Mouse (Mus musculus): ENCODE measurements at regions not wholly inside any gene's neighbourhood (a gene's known extent, or its start where the extent isn't known, plus 50 kb on each side); places are given as distances from the start of the nearest gene placed in this dataset.

DNA sequence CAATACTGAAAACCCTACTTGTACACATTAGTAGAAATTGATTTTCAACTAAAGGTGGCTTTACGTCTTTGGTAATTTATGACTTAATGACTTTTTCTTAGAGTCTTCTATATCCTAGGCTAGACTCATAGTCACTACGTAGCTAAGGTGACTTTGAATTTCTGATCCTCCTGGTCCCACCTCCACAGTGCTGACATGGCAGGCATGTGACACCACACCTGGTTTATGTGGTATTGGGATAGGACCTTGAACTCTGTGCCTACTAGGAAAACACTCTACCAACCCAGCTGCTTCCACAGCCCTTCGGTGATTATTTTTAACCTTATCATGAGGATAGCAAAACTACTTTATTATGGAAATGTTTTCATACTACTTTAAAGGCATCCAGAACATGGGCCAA is 51.5 kb upstream of the D7Ertd443e start:
- ATAC-seq (replicated peaks in 1 of 2; ENCODE audit: insufficient read depth in 1 of 2, low FRiP score in 2 of 2, low TSS enrichment in 1 of 2, low read depth in 1 of 2, poor library complexity in 2 of 2, severe bottlenecking in 2 of 2) = no peak

DNA sequence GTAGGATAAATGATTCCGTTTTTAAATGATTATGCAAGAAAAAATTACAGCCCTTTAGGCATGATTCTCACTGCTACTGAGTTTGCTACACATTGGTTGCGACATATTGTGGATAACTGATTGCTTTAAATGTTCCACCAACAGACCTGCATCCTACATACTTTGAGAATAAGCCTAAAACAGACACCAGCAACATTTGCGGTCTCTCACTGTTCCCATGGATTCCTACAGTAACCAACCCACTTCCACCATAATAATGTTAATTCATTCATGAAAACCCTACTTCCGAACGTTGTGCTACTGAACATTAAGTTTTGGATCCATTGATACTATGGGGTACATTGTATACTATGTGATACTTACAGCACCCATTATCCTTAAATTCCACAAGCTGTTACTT is 53.8 kb upstream of the D7Ertd443e start:
- no peak for ATAC-seq (replicated peaks in 1 of 2; ENCODE audit: insufficient read depth in 1 of 2, low FRiP score in 2 of 2, low TSS enrichment in 1 of 2, low read depth in 1 of 2, poor library complexity in 2 of 2, severe bottlenecking in 2 of 2)

DNA sequence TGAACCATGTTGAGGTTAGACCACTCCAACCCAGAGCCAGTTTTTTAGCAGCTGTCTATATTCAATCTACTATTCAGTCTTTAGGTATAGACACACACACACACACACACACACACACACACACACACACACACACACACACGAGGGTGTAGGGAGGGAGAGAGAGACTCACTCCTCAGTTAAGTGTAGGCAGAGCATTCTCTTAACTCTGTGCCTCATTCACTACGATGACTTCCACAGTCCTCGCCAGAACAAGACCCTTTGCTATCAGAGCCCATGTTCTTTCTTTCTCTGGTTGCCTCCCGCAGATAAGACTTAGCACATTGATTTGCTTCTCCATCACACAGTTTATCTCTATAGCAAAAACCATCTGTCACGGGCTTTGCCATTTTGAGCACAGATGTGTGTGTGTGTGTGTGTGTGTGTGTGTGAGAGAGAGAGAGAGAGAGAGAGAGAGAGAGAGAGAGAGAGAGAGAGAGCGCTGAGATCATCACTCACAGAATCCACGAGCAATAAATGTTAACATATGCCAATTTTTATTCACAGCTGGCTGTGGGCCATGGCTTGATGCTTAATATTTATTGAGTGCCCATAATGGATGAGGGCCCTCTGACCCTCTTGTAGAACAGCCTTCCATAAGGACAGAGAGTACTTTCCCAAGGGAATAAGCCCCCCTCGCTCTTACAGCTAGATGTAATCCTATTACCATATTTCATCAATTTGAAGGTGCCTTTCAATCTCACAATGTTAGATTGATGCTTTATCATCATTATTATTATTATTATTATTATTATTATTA is 59.7 kb upstream of the D7Ertd443e start:
- ATAC-seq (replicated peaks in 1 of 2; ENCODE audit: insufficient read depth in 1 of 2, low FRiP score in 2 of 2, low TSS enrichment in 1 of 2, low read depth in 1 of 2, poor library complexity in 2 of 2, severe bottlenecking in 2 of 2) = no peak

DNA sequence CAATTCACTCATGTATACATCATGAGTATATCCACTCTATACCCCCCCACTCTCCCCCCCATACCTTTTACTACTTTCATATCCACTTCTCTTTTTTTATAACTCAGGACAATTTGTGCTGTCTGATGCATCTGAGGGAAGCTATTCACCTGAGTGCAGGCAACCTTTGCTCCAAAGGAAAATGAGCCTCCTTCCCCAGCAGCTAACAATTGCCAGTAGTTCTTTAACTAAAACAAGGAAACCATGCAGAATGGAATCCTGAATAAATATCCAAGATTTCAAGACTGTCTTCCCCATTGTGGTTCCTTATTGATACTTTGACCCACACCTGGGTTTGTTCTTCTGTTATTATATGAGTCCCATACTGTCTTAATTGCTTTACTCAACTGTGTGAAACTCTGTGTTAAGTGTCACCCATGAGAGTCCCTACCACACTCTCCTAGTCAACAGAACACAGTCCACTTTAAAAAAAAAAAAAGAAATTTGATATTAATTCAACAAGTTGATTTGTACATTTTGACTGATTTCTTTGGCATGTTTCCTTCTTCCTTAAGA is 62.3 kb upstream of the D7Ertd443e start:
- ATAC-seq (replicated peaks in 1 of 2; ENCODE audit: insufficient read depth in 1 of 2, low FRiP score in 2 of 2, low TSS enrichment in 1 of 2, low read depth in 1 of 2, poor library complexity in 2 of 2, severe bottlenecking in 2 of 2) = no peak

DNA sequence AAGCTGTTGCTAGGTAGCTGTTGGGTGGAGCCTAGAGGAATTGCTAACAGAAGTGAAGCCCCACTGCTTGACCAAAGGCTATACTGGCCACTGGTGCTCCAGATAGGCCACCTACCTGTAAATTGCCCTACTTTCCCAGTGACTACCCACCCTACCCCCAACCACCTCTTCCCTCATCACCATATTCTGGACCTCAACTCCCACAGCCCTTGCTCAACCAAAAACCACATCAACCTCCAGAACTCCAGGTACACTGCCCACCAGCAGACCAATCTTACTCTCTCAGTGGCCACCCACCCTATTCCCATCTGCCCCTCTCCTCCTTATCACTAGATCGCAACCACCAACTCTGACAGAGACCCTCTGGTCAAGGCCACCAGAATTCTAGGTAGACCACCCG is 63.4 kb upstream of the D7Ertd443e start:
- ATAC-seq (replicated peaks in 1 of 2; ENCODE audit: insufficient read depth in 1 of 2, low FRiP score in 2 of 2, low TSS enrichment in 1 of 2, low read depth in 1 of 2, poor library complexity in 2 of 2, severe bottlenecking in 2 of 2) = no peak

DNA sequence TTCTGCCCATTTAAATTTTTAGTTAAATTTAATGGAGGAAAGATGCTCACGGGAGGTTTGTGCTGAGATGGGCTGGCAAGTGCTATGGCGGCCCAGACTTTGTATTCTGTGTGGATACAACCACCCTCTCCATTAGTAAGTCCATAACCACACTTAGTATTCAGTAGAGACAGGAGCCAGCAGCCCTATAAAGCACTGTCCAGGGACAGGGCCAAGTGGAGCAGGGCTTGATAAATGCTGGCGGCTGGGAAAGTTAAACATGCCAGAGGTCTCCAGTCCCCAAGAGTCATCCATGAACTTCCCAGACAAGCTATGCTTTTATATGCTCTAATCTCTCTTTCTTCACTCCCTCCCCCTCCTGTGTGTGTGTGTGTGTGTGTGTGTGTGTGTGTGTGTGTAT is 77.2 kb upstream of the D7Ertd443e start:
- no peak for ATAC-seq (replicated peaks in 1 of 2; ENCODE audit: insufficient read depth in 1 of 2, low FRiP score in 2 of 2, low TSS enrichment in 1 of 2, low read depth in 1 of 2, poor library complexity in 2 of 2, severe bottlenecking in 2 of 2)

DNA sequence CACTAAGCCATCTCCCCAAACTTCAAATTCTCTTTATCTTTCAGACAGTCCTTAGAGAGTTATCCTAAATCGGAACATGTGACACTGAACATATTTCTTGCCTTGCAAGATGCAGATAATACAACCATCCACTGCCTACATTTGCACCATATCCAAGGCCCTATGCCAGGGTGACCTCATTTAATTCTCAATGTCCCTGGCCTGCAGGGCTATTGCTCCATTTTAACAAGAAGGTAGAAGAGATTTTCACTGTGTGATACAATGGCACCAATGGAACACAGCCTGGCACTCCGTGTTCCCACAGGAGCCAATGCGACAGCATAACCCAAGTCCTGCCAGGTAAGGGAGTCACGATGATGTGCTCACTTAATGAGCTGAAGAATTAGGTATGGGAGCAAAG is 77.9 kb upstream of the D7Ertd443e start:
- no peak for ATAC-seq (replicated peaks in 1 of 2; ENCODE audit: insufficient read depth in 1 of 2, low FRiP score in 2 of 2, low TSS enrichment in 1 of 2, low read depth in 1 of 2, poor library complexity in 2 of 2, severe bottlenecking in 2 of 2)

DNA sequence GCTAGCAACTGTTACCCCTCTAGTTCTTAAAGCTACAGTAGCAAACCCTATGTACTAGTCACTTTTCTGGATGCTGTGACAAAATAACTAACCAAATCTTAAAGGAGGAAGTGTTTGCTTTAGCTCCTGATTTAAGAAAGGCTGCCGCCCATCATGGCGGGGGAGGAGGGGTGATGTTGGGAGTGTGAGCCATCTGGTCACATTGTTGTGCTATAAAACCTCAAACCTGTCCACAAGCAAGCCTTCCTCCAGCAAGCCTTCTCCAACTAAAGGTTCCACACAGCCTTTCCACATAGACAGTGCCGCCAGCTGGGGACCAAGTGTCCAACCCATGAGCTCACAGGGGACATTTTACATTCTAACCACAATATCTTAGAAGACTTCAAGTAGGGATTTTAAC is 81.8 kb upstream of the D7Ertd443e start:
- ATAC-seq (replicated peaks in 1 of 2; ENCODE audit: insufficient read depth in 1 of 2, low FRiP score in 2 of 2, low TSS enrichment in 1 of 2, low read depth in 1 of 2, poor library complexity in 2 of 2, severe bottlenecking in 2 of 2) = no peak

DNA sequence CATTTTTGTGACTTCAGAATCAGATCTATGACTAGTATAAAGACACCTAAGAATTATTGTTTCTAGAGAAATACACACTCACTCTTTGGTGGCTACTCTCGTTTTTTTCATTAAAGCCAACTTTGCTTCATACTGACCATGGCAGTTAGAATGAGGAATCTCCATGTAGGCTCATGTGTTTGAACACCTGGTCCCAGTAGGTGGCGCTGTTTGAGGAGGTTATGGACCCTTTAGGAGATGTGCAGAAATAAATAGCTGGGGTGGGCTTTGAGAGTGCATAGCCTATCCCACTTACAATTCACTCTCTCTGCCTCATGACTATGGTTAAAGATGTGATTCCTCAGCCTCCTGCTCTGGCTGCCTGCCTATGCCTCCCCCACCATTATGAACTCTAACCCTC is 85.8 kb upstream of the D7Ertd443e start:
- 0 out of 4 replicates have a peak, but pooled peaks of 1 of the 2 experiments have one; percentile 43 for ATAC-seq (replicated peaks in 1 of 2; ENCODE audit: insufficient read depth in 1 of 2, low FRiP score in 2 of 2, low TSS enrichment in 1 of 2, low read depth in 1 of 2, poor library complexity in 2 of 2, severe bottlenecking in 2 of 2)

DNA sequence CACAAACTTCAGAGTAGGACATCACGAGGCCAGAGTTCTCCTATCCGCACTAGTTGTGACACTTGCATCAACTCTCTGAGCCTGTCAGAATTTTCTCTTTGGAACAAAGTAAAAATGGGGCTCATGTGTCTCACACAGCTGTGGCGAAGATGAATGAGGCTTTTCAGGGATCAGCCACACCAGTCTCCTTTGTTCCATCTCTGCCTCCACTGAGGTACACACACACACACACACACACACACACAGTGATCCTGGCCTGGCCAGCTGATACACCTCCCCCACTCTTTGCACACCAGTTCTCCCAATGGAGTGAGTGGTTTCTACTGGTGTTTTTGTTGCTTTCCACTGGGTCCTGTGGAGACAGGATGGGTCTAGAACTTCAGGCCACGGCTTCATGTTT is 105.9 kb upstream of the D7Ertd443e start:
- no peak for ATAC-seq (replicated peaks in 1 of 2; ENCODE audit: insufficient read depth in 1 of 2, low FRiP score in 2 of 2, low TSS enrichment in 1 of 2, low read depth in 1 of 2, poor library complexity in 2 of 2, severe bottlenecking in 2 of 2)

DNA sequence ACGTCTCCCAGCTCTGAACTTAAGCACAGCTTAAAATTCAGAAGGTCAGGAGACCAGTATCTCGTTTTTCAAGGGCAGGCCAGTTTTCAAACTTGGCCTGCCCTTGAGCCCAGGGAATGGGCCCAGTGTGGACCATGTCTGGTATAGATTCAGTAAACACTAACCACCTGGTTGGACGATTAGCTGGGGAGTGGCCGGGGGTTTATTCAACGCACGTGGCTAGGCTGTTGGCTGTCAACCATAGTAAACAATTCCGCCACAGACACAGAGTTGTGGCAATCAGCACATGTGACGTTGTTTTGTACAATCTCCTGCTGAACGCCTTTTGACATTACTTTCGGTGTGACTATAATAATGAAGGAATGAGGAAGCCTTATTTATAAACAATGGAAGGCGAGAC is 111.8 kb upstream of the D7Ertd443e start:
- ATAC-seq (replicated peaks in 1 of 2; ENCODE audit: insufficient read depth in 1 of 2, low FRiP score in 2 of 2, low TSS enrichment in 1 of 2, low read depth in 1 of 2, poor library complexity in 2 of 2, severe bottlenecking in 2 of 2) = no peak

DNA sequence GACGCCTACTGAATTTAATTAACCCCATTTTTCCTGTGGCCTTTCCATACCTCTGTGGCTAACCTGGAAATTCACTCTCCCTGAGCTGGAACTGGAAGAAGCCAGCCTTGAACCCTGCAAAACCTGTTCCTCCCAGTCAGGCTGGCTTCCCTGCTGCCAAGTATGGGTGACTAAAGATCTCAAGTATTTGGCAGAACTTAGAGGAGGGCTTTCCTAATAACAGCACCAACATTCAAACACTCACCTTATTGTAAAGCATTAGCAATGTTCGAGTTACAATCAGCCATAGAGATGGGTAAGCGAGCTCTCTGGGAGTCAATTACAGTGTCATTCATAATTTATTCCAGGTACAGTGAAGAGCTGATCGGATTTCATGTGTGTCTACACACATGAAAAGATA is 112.4 kb upstream of the D7Ertd443e start:
- no peak for ATAC-seq (replicated peaks in 1 of 2; ENCODE audit: insufficient read depth in 1 of 2, low FRiP score in 2 of 2, low TSS enrichment in 1 of 2, low read depth in 1 of 2, poor library complexity in 2 of 2, severe bottlenecking in 2 of 2)

DNA sequence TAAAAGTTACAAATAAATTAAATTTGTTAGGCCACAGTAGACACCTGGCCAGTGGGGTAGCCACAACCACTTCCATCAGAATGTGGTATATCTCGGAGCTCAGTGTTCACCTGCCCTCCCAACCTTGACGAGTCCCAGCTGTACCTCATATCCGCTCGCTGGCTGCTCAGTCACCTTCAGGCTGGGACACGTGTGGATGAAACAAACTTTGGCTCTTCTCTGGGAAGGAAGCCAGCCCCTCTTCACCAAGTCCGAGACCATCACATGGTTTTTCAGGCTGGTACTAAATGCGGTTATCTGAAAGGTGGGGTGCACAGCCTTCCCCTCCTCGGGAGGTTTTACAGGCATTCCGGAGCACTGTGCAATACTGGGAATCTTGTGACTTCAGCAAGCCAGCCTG is 113.3 kb upstream of the D7Ertd443e start:
- no peak for ATAC-seq (replicated peaks in 1 of 2; ENCODE audit: insufficient read depth in 1 of 2, low FRiP score in 2 of 2, low TSS enrichment in 1 of 2, low read depth in 1 of 2, poor library complexity in 2 of 2, severe bottlenecking in 2 of 2)

DNA sequence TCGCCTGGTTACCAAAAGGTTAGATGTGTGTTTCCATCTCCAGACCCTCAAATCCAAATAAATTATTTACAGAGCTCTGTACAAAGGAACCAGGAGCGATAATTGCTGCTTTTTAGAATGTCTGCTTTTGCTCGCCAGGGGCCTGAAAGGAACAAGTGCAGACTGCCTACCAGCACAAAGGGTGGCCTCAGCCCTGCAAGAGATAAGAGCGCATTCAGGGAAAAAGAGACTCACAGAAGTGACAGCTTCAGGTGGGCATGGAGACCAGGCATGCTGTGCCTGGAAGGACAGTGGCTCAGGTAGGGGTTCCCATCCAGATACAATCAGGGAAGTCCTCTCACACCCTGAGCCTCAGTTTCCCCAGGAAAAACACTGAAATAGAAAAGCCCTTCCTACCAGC is 114.0 kb upstream of the D7Ertd443e start:
- ATAC-seq (replicated peaks in 1 of 2; ENCODE audit: insufficient read depth in 1 of 2, low FRiP score in 2 of 2, low TSS enrichment in 1 of 2, low read depth in 1 of 2, poor library complexity in 2 of 2, severe bottlenecking in 2 of 2) = no peak

DNA sequence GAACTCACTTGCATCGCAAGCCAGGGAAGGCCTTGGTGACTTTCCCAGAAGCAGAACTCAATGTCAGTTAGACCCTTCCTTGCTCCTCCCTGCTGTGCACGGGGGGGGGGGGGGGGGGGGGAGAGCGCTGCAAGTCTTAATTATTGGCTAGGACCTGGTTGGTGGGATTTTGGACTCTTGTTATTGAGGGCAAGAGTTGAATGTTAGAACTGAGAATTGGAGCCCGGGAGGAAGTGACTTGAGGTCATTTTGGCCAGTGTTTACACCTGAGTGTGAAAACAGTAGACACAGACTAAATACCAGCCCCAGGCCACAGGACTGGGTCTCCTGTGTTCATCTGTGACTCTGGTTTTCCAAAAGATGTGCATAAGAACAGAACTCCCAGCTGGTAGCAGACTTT is 114.7 kb upstream of the D7Ertd443e start:
- ATAC-seq (replicated peaks in 1 of 2; ENCODE audit: insufficient read depth in 1 of 2, low FRiP score in 2 of 2, low TSS enrichment in 1 of 2, low read depth in 1 of 2, poor library complexity in 2 of 2, severe bottlenecking in 2 of 2) = no peak

DNA sequence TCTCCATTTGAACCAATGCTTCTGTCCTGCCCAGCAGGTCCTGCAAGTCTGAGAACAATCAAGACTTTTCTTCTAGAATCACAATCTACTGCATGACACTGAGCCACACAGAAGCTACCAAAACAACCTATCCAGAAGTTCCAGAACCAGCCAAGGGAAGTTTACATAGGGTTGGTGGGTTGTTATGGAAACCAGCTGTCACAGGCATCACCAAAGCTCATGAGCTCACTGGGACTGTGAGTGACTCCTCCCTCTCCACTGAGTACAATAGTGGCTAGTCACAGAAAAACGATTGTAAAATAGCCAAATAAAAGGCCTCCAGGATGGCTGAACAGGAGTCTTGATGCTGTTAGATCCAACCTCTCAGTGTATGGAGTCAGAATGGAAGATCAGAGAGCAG is 115.6 kb upstream of the D7Ertd443e start:
- ATAC-seq (replicated peaks in 1 of 2; ENCODE audit: insufficient read depth in 1 of 2, low FRiP score in 2 of 2, low TSS enrichment in 1 of 2, low read depth in 1 of 2, poor library complexity in 2 of 2, severe bottlenecking in 2 of 2) = no peak

DNA sequence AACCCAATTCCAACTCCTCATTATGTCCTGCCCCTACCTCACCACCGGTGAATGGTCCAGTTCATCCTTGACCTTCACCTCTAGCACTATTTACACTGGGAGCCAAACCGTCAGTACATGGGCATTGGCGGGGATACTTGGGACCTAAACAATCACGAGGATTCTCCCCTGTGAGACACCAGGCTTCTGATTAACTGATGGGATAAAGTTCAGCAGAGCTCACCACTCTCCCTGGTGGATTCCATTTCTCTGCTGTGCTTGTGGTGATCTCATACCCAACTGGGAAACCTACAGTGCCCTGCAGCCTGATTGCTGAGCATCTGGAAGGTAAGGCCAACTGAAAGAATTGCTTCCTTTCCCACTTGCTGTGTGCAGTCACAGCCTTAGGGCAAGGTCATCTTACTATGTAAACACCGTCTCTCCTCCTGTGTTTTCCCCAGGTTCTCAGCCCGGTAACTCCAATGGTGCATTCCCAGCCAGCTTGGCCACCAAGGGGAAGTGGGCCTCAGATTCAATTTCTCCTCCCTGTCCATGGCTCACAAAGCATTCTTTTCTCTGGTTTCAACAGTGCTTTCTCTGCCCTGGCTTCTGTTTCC is 125.0 kb upstream of the D7Ertd443e start:
- ATAC-seq (replicated peaks in 1 of 2; ENCODE audit: insufficient read depth in 1 of 2, low FRiP score in 2 of 2, low TSS enrichment in 1 of 2, low read depth in 1 of 2, poor library complexity in 2 of 2, severe bottlenecking in 2 of 2) = no peak

DNA sequence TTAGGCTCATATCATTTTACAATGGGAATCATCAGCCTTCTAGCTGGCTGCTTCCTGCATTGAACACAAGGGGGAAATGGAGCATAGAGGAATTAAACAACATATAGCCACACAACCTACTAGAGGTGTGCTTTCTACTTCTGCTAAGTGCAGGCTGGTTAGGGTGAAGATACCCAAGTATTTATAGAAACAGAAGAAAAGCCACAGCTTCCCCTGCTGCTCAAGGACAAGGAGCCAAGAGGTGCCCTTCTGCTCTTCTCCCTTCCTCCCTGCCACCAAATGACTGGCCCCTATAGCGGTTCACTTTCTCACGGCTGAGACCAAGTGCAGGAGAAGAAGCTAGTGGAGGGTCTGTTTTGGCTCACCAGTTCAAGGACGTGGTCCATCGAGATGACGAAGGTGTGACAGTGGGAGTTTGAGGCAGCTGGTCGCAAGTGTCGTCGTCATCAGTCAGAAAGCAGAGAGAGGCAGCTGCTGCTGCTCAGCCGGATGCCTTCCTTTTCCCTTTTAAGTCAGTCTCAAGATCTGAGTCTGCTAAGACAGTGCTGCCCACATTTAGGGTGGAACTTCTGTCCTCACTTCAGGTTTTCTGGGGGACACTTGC is 134.0 kb upstream of the D7Ertd443e start:
- peak; percentile 77 to 91 for ATAC-seq (replicated peaks in 1 of 2; ENCODE audit: insufficient read depth in 1 of 2, low FRiP score in 2 of 2, low TSS enrichment in 1 of 2, low read depth in 1 of 2, poor library complexity in 2 of 2, severe bottlenecking in 2 of 2)
